Mouse (Mus musculus) limb, embryonic 12.5 days (tissue): ENCODE measurements at regions not wholly inside any gene's neighbourhood (a gene's known extent, or its start where the extent isn't known, plus 50 kb on each side); places are given as distances from the start of the nearest gene placed in this dataset.

Experiments
- ATAC-seq: fragments of 200-750 bp; cut with Nextera tagmentation; 2 replicates; pipeline ENCODE4 v1.8.0; 2017; ENCODE audit warnings: low read depth, moderate TSS enrichment; ENCODE audit not compliant: insufficient number of reproducible peaks, insufficient read depth, low FRiP score, low TSS enrichment
- H3K27ac ChIP-seq: fragments of 300-500 bp; sonication (generic); 2 replicates; pipeline ENCODE4 v1.5.1; 2016; ENCODE audit warnings: mild to moderate bottlenecking, moderate library complexity
- H3K27me3 ChIP-seq: fragments of 300-500 bp; sonication (generic); 2 replicates; pipeline ENCODE4 v1.6.1; 2016; ENCODE audit warnings: mild to moderate bottlenecking, moderate library complexity
- H3K36me3 ChIP-seq: fragments of 300-500 bp; sonication (generic); 2 replicates; pipeline ENCODE4 v1.6.1; 2016; ENCODE audit warnings: mild to moderate bottlenecking, moderate library complexity
- H3K4me1 ChIP-seq: fragments of 300-500 bp; sonication (generic); replicated peaks from 2 replicates; pipeline ENCODE4 v1.6.1; 2016
- H3K4me2 ChIP-seq: fragments of 300-500 bp; sonication (generic); 2 replicates; pipeline ENCODE4 v1.6.1; 2016; ENCODE audit warnings: mild to moderate bottlenecking, moderate library complexity
- H3K4me3 ChIP-seq: fragments of 300-500 bp; sonication (generic); replicated peaks from 2 replicates; pipeline ENCODE4 v1.5.1; 2016; ENCODE audit warnings: mild to moderate bottlenecking
- H3K9ac ChIP-seq: fragments of 300-500 bp; sonication (generic); replicated peaks from 2 replicates; pipeline ENCODE4 v1.6.1; 2016; ENCODE audit warnings: mild to moderate bottlenecking, moderate library complexity
- H3K9me3 ChIP-seq: fragments of 300-500 bp; sonication (generic); 2 replicates; pipeline ENCODE4 v1.6.1; 2016; ENCODE audit warnings: mild to moderate bottlenecking, moderate library complexity
- WGBS: fragments of 180-500 bp; shearing (Covaris S2); methylation state at CpG from one replicate; pipeline ENCODE4 v1.1.7; 2016; 5-methylcytosine and 5-hydroxymethylcytosine counted together

- Histone ChIP-seq H3K4me2 (no peak overlapping the region), H3K27me3 (no peaks in the 10 kb centered on the region), H3K4me1 (peaks cover 30% of the 10 kb centered on the region), H3K27ac (no peak overlapping the region), H3K4me3 (no peak overlapping the region), H3K9ac (no peak overlapping the region), H3K36me3 (no peaks in the 10 kb centered on the region), H3K9me3 (0 out of 2 replicates have a peak, but pooled peaks cover 2% of the 10 kb centered on the region)
- 22% methylated on average over 1 of the region's 1 CpGs for WGBS
- ATAC-seq: no peak
Measured at GRCm38 (mm10) chr4:58728641-58729040, 58.9 kb downstream of the Olfr267 start.

- Histone ChIP-seq H3K4me1 (peaks cover 41% of the 10 kb centered on the region), H3K27ac (peak overlapping the region; percentile 84), H3K36me3 (no peaks in the 10 kb centered on the region), H3K9ac (no peak overlapping the region), H3K4me2 (no peak overlapping the region), H3K27me3 (no peaks in the 10 kb centered on the region), H3K9me3 (0 out of 2 replicates have a peak, but pooled peaks cover 2% of the 10 kb centered on the region), H3K4me3 (no peak overlapping the region)
- ATAC-seq: no peak
- WGBS: 23% methylated on average over 2 of the region's 2 CpGs
Measured at GRCm38 (mm10) chr4:58726424-58726823, 61.1 kb downstream of the Olfr267 start.

GRCm38 (mm10) chr4:58722772-58723171 is 64.7 kb downstream of the Olfr267 start:
- no peaks in the 10 kb centered on the region for H3K27me3 ChIP-seq
- H3K36me3 ChIP-seq: no peaks in the 10 kb centered on the region
- no peaks in the 10 kb centered on the region for H3K9me3 ChIP-seq
- peaks cover 42% of the 10 kb centered on the region for H3K4me1 ChIP-seq
- peak overlapping the region; percentile 86 for H3K27ac ChIP-seq
- no peak overlapping the region for H3K4me3 ChIP-seq
- 21% methylated on average over 9 of the region's 9 CpGs for WGBS
- peak overlapping the region; percentile 18 for H3K4me2 ChIP-seq
- no peak overlapping the region for H3K9ac ChIP-seq
- peak; percentile 92 for ATAC-seq

- ATAC-seq: no peak
- Histone ChIP-seq H3K36me3 (no peaks in the 10 kb centered on the region), H3K9me3 (no peaks in the 10 kb centered on the region), H3K9ac (no peak overlapping the region), H3K4me2 (no peak overlapping the region), H3K4me3 (no peak overlapping the region), H3K27me3 (no peaks in the 10 kb centered on the region), H3K27ac (0 out of 2 replicates have a peak overlapping the region, but pooled peaks have one; percentile 9), H3K4me1 (peaks cover 36% of the 10 kb centered on the region)
- 74% methylated on average over 8 of the region's 8 CpGs for WGBS
Measured at GRCm38 (mm10) chr4:58720682-58721081, 66.8 kb downstream of the Olfr267 start.

- Histone ChIP-seq H3K27ac (peak overlapping the region; percentile 12; the same call in 1 of the 2 replicates), H3K4me2 (no peak overlapping the region), H3K9me3 (no peaks in the 10 kb centered on the region), H3K4me1 (peaks cover 50% of the 10 kb centered on the region), H3K36me3 (no peaks in the 10 kb centered on the region), H3K9ac (no peak overlapping the region), H3K4me3 (no peak overlapping the region), H3K27me3 (no peaks in the 10 kb centered on the region)
- WGBS: 37% methylated on average over 11 of the region's 11 CpGs
- no peak for ATAC-seq
Measured at GRCm38 (mm10) chr4:58716426-58716825, 71.1 kb downstream of the Olfr267 start.

GRCm38 (mm10) chr4:58715846-58716245 is 71.7 kb downstream of the Olfr267 start:
- no peaks in the 10 kb centered on the region for H3K27me3 ChIP-seq
- no peak overlapping the region for H3K9ac ChIP-seq
- peaks cover 47% of the 10 kb centered on the region for H3K4me1 ChIP-seq
- no peak overlapping the region for H3K4me2 ChIP-seq
- H3K27ac ChIP-seq: peak overlapping the region; percentile 12; the same call in 1 of the 2 replicates
- H3K4me3 ChIP-seq: no peak overlapping the region
- no peaks in the 10 kb centered on the region for H3K9me3 ChIP-seq
- H3K36me3 ChIP-seq: no peaks in the 10 kb centered on the region
- WGBS: 83% methylated on average over 8 of the region's 8 CpGs
- no peak for ATAC-seq

- Histone ChIP-seq H3K36me3 (no peaks in the 10 kb centered on the region), H3K27me3 (no peaks in the 10 kb centered on the region), H3K4me3 (no peak overlapping the region), H3K9me3 (no peaks in the 10 kb centered on the region), H3K27ac (no peak overlapping the region), H3K9ac (no peak overlapping the region), H3K4me1 (peaks cover 45% of the 10 kb centered on the region), H3K4me2 (no peak overlapping the region)
- ATAC-seq: no peak
- 16% methylated on average over 13 of the region's 13 CpGs for WGBS
Measured at GRCm38 (mm10) chr4:58714221-58714620, 73.3 kb downstream of the Olfr267 start.

GRCm38 (mm10) chr4:58712875-58713274 is 74.6 kb downstream of the Olfr267 start:
- Histone ChIP-seq H3K4me3 (no peak overlapping the region), H3K27ac (0 out of 2 replicates have a peak overlapping the region, but pooled peaks have one; percentile 50), H3K27me3 (no peaks in the 10 kb centered on the region), H3K9me3 (0 out of 2 replicates have a peak, but pooled peaks cover 5% of the 10 kb centered on the region), H3K4me2 (no peak overlapping the region), H3K36me3 (no peaks in the 10 kb centered on the region), H3K9ac (no peak overlapping the region), H3K4me1 (peaks cover 45% of the 10 kb centered on the region)
- WGBS: 64% methylated on average over 2 of the region's 2 CpGs
- ATAC-seq: no peak

GRCm38 (mm10) chr4:58712166-58712565 is 75.3 kb downstream of the Olfr267 start:
- Histone ChIP-seq H3K9ac (no peak overlapping the region), H3K4me1 (peaks cover 45% of the 10 kb centered on the region), H3K4me3 (no peak overlapping the region), H3K27ac (peak overlapping the region; percentile 59), H3K4me2 (no peak overlapping the region; the same call in 1 of the 2 replicates), H3K27me3 (no peaks in the 10 kb centered on the region), H3K9me3 (0 out of 2 replicates have a peak, but pooled peaks cover 5% of the 10 kb centered on the region), H3K36me3 (no peaks in the 10 kb centered on the region)
- WGBS: 26% methylated on average over 10 of the region's 10 CpGs
- no peak for ATAC-seq

- no peak for ATAC-seq
- no peaks in the 10 kb centered on the region for H3K36me3 ChIP-seq
- no peak overlapping the region for H3K9ac ChIP-seq
- H3K4me1 ChIP-seq: no peaks in the 10 kb centered on the region
- no peaks in the 10 kb centered on the region for H3K9me3 ChIP-seq
- no peak overlapping the region for H3K4me3 ChIP-seq
- WGBS: 90% methylated on average over 11 of the region's 11 CpGs
- no peak overlapping the region for H3K4me2 ChIP-seq
- no peak overlapping the region for H3K27ac ChIP-seq
- no peaks in the 10 kb centered on the region for H3K27me3 ChIP-seq
Measured at GRCm38 (mm10) chr4:58699236-58699798, 88.2 kb downstream of the Olfr267 start.

GRCm38 (mm10) chr4:58698828-58699227 is 88.7 kb downstream of the Olfr267 start:
- 70% methylated on average over 5 of the region's 5 CpGs for WGBS
- Histone ChIP-seq H3K27me3 (no peaks in the 10 kb centered on the region), H3K9me3 (no peaks in the 10 kb centered on the region), H3K36me3 (no peaks in the 10 kb centered on the region), H3K27ac (no peak overlapping the region), H3K9ac (no peak overlapping the region), H3K4me1 (no peaks in the 10 kb centered on the region), H3K4me3 (no peak overlapping the region), H3K4me2 (no peak overlapping the region)
- ATAC-seq: no peak

GRCm38 (mm10) chr4:58696684-58697083 is 90.8 kb downstream of the Olfr267 start:
- Histone ChIP-seq H3K36me3 (no peaks in the 10 kb centered on the region), H3K4me2 (no peak overlapping the region), H3K4me1 (no peaks in the 10 kb centered on the region), H3K4me3 (no peak overlapping the region), H3K9ac (no peak overlapping the region), H3K27me3 (no peaks in the 10 kb centered on the region), H3K27ac (no peak overlapping the region), H3K9me3 (no peaks in the 10 kb centered on the region)
- no peak for ATAC-seq
- 63% methylated on average over 4 of the region's 4 CpGs for WGBS
